Mouse (Mus musculus) frontal cortex, postnatal 25 days (tissue): ENCODE results near the gene Rln1.

ENCODE experiments used
- DNase-seq, 2 experiments: peaks; one replicate each; pipeline ENCODE4 v3.0.0; 2022; ENCODE audit warnings: low spot score in 2 of 2

Gene Rln1

DNA sequence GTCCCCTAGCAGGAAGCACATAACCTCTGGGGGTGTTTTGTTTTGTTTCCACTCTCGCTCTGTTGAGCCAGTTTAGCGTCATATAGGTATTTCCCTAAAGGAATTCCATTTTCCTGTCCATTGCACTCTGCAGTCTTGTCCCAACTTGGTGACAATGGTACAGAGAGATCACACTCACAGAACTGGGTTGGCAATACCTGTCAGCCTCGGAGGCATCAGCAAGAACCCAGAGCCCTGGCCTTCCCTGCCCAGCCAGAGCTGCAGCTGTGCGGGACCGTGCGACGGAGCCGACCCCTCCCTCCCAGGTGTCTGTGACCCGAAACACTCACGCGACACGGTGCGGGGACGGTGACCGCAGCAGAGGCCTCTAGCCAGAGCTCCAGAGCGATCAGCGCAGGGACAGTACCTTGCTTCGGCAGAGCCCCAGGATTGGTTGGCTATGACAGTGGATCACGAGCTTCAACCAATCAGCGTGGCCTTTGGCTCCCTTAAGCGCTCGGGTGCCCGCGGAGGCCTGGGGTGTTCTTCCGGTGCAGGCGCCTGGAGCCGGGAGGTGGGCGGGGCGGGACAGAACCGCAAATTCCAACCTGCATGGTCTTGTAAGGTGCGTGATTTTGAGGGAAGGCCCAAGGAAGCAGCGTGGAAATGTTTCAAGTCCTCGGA, 27.1 kb upstream of the Rln1 start:
- peak; percentile 75 to 83 for DNase-seq

DNA sequence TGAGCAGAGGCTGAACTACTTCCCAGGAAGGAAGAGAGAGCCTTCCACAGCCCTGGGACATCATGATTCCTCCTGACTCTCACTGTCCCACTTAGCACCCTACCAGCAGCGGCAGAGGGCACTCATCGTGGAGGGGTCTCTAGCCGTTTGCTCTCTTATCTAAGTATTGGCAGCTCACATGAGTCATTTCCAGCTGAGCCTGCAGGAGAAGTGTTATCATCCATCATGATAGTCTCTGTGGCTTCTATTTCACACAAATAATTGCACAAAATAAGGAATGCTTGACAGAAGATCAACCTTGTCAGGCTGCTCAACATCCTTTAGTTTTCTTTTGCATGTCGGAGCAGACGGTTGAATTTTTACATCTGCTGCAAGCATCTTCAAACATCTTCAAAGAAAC, 25.8 kb upstream of the Rln1 start:
- no peak for DNase-seq

DNA sequence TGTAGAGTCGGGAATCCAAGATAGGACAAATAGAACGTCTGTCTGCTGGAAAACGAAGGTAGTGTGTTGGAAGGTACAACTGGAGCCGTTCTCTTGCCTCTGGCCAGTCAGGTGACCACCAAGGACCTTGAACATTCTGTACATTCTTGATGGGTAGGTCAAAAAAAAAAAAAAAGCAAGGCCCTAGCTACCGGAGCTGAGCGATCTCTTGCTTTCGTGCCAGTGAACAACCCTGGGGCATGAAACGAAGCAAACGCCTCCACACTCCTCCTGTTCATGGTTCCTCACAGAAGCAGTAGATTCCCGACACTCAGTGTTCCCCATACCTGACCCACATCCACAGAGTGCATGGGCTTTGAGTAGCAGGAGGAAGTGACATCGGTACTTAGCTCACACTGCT, 21.8 kb upstream of the Rln1 start:
- no peak for DNase-seq

DNA sequence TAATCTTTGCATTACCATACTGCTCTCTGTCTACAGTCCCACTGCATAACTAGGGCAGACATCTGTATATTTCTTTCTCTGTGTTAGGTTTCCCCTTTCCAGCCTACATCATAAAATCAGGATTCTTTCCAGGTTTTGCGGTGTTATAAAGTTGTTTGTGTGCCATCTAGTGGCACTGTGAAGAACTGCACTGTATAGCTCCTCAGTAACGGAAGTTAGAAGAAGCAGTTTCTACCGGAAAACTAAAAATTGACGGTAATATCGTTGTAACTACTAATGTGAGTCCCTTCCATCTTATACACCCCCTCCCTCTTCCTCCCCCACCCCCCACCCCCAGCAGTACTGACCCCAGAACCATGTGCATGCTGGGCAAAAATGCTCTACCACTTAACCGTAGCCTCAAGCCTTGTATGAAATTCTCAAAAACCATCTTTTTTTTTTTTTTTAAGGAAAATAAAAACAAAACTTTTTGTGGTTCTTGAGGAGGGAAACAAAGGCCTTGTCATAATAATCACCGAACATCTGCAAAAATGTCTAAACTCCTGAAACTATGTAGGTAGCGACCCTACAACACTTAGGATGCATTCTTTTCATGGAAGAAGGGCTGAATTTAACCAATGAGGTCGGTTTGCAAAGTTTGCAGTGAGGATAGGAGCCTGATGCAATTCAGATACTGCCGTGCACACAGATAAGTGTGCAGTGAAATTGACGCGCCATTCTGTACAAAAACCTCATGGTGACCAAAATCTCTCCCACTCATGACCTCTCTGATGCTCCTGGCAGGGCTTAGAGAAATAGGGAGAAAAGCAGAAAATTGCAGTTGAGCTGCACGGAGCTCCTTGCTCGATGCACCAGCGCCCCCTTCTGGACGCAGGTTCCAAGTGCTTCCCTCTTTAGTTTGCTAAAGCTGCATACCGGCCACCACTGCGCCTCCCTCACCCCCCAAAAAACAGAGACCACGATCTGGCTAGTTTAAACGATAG, 20.7 kb upstream of the Rln1 start:
- DNase-seq, result peak; percentile 77 to 84

DNA sequence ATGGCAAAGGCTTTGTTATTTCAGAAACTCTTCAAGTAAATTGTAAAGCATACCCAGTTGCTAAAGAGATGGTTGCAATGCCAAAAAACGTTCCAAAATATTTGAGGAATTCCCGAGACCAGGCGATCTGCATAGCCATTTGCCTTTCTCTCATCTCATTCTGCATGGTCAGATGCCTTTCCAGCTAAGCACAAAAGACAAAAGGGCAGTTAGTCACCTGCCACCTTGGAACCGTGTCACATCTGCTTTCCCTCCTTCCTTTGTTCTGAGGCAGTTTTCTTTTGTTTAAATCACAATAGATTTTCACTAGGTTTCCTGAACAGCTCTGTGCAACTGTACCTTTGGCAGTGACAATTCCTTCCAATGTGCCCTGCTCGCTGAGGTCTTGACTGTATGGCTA, 16.5 kb upstream of the Rln1 start:
- no peak for DNase-seq

DNA sequence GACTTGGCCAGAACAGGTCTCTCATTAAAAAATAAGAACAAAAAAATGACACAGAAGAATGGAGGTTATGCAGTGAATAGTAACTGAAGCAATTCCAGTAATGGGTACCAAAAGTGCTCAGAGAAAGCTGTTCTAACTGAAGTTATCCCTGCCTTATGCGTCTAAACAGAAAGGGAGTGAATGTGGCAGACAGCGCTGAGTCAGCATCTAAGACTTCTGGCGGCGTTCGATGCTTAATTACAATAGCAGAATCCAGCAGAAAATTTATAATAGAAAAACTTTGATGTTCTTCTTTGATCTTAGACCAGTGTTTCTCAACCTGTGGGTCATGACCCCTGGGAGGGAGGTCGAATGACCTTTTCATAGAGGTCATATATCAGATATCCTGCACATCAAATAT, 11.2 kb upstream of the Rln1 start:
- DNase-seq, result no peak

DNA sequence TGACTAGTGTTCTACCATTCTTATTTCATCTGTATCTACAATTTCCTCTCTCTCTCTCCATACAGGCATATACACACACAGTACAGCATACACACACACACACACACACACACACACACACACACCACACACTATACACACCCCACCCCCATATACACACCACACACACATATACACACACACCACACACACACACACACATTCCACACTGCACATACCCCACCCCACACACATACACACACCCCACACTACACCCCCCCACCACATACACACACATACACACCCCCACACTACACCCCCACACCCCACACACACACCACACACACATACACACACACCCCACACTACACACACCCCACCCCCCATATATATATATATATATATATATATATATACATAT, 10.4 kb upstream of the Rln1 start:
- DNase-seq, result no peak

DNA sequence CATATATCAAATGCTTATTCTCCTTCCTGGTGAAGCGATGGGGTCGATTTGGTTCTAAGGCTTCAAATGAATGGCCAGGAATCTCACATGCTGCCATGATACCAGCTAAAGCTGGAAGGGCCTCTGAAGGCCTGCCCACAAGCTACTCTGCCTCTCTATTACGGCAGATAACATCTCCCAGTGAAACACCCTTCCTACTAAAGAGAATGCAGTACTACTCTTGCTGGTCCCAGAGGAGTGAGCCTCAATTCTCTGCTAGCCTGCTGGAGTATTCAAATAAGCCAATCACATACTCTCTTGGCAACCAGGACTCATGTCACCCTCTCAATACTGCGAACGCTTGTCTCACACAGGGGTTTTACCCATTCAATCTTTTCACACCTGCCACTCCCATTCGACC, 7.8 kb upstream of the Rln1 start:
- DNase-seq, result no peak

DNA sequence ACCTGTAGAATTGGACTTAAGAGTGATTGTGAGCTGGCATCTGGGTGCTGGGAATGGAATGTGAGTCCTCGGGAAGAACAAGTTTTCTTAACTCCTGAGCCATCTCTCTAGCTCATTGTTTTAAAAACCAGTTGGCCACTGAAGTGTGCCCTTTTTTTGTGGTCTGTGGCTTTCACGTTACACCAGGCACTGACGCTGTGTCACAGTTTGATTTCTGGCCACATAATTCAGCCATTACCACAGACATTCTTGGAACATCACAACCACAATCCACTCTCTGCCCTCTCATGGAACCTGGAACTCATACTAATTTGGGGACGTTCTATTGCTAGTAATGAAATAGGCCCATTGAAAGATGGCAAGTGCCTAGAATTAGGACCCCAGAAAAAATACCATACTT, 6.6 kb upstream of the Rln1 start:
- no peak for DNase-seq

DNA sequence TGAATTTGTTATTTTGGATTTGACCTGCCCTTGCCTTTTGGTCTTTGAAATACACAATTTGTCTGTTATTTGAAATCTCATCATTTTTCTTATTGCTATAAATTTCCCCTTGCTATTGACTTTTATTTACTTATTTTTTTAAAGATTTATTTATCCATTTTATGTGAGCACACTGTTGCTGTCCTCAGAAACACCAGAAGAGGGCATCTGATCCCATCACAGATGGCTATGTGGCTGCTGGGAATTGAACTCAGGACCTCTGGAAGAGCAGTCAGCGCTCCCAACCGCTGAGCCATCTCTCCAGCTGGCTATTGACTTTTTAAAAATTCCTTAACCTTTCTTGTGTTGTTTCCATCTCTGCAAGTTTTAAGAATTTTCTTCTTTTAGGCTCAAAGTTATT, 2.2 kb upstream of the Rln1 start:
- no peak for DNase-seq

DNA sequence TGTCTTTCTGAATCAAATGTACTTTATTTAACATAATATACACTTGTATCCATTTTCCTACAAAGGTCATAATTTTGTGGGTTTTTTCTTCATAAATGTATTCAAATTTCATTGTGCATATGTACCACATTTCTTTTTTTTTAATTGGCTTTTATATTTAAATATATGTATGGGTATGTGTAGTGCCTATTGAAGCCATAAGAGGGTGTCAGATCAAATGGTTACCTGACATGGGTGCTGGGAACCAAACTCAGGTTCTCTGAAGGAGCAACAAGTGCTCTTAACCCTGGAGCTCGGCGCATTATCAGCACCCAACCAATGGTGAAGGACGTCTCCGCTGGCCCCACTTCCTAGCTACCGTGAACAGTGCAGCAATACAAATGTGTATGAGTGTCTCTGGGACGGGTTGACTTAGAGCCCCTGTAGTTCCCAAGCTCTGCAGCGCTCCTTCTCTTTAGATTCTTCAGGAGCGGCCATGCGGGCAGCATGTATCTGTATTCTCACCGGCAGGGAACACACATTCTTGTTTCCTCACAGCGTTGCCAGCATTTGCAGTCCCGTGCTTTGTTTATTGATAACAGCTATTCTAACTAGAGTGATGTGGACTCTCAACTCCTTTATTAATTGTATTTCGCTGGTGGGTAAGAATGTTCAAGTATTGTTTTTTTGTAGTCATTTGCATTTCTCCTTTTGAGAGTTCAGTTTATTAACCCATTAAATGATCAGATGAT, 7.5 kb downstream of the Rln1 start:
- DNase-seq, result no peak

DNA sequence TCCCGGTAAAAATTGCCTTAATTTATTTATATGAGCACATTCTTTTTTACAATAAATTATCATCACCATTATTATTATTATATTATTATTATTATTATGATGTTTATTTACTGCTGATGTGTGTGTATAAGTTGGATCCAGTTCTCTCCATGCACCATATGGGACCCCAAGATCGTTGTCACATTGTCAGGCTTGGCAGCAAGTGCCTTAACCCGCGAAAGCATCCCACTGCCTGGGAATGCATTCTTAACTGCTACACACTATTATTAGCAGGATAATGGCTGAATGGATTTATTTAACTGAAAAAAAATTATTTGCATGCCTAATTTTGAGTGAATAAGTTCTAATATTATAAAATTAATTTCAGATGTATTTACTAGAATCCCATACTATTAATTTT, 8.1 kb downstream of the Rln1 start:
- DNase-seq, result no peak

DNA sequence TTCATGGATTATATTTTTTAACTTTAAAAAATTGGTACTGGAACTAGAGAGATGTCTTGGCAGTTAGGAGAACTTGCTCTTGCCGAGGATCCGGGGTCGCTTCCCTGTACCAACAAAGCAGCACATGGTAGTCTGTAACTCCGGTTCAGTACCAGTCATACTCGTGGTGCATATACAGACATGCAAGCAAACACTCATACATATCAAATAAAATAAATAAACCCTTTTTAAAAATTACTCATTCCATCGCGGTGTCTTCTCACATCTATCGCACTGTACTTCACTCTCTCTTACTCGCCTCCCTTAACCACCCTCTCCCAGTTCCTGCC, 8.7 kb downstream of the Rln1 start:
- no peak for DNase-seq

DNA sequence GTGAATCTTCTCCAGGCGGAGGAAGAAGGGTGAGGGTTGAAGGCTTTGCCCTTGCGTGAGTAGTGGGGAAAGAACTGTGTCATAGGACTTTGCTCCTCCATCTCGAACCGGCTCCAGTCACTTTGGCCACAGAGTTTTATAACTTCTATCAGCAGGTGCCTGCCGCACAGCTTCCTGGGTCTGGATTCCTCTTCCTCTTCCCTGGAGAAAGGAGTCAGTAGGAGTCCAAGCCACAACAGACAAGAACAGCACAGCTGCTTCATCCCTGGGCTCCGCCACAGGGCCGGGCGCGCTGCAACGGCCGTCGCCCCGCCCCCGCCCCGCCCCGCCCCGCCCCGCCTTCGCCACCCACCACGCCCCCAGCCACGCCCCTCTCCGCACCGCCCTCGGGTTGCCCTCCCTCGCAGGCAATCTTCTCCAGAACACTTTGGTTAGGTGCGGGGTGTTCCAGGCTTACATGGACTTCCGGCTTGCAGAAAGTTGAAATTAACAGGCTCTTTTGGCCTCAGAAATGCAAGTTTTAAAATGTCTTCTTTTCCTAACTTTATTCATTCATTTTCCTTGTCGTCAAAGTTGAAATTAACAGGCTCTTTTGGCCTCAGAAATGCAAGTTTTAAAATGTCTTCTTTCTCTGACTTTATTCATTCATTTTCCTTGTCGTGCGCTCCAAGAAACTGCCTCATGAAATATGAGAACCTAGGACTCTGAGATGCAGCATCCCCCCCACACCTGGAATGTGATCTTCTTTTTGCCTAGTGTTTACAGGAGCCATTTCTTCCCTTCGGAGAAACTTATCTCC, 9.2 kb downstream of the Rln1 start, which contains the start of gene Insl6:
Gene Insl6, minus strand, starts transcription at position 304 of the 799 bp plus-strand sequence.
- no peak for DNase-seq

DNA sequence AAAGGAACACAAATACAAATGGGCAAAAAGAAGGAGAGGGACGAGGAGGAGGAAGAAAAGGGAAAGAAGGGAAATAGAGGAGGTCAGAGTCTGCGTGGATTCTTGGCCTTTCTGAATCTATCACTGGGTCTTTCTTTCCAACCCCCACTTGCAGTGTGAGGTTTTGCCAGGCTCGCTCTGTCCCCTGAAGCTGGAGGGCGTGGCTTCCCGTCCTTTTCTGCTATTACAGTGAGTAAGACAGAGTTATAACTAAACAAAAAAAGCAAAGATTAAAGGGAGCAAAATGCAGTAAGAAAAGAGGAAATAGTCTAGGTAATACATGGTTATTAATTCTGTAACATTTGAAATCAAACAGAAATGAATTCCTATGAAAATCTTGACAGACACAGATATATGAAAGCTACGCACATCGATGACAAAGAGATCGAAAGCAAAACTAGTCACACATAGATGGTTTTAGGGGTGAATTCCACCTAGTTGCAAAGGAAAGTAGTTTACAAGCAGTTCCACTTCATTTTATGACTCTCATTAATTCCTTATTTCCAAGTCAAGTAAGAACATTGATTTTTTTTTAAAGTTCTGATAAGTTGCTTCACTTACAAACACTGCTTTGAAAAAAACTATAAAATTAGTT, 10.9 kb downstream of the Rln1 start:
- DNase-seq, result no peak

DNA sequence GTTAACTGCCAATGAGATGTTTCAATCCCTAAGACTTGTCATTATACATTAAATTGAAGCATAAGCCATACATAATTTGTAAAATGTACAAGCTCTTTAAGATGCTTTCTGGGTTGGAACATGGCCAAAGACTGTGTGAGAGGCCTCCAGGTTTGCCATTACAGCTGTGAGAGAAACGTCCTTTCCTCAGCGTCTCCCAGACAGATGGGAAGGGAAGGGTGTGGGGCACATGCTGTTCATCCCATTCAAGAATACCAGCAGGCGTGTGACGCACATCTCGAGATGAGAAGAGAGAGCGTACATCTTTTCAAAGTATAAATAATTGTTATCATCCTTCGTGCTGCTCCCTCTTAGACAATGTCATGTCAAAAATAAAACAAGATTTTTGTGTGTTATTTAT, 21.8 kb downstream of the Rln1 start:
- no peak for DNase-seq

DNA sequence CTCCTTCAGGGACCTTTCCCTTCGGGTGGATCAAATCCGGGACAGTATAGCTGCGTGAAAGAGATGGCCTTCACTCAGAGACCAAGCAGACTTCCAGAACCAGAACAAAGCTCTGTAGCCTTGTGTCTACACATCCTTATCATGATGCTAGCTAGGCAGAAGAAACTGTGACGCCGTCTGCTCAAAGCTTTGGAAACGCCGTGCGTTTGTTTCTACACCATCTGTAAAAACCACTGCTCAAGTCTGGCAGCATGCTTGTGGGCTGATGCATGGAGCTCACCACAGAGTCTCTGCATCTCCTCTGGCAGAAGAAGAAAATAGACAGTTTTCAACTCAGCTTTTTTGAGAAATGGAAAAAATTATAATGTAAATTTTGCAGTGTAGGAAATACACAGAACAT, 22.7 kb downstream of the Rln1 start:
- DNase-seq, result no peak

DNA sequence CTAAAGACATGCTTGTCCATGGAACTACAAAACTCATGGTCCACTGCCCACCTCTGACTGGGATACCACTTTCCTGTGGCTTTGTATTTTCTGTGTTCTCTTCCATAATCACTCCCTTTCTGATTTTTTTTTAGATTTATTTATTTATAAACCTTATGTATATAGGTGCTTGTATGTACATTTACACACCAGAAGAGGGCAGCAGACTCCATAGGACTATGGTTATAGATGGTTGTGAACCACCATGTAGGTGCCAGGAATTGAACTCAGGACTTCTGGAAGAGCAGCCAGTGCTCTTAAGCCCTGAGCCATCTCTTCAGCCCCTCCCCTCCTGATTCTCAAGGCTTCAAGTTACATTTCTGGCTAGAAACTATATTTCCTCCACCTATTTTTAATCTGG, 25.6 kb downstream of the Rln1 start:
- no peak for DNase-seq

DNA sequence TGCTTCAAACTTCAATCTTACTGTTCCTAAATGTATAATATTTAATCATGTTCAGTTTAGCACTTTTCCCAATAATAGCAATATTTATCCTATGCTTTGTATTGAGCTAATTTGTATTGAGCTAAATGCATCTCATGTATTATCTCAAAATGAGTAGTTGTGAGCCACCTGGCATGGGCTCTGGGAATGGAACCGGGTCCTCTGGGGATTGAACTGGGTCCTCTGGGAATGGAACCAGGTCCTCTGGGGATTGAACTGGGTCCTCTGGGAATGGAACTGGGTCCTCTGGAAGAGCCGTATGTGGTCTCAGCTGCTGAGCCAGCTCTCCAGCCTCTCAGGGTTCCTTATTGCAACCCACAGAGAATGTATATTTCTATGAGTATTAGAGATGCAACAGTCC, 32.4 kb downstream of the Rln1 start:
- no peak for DNase-seq

DNA sequence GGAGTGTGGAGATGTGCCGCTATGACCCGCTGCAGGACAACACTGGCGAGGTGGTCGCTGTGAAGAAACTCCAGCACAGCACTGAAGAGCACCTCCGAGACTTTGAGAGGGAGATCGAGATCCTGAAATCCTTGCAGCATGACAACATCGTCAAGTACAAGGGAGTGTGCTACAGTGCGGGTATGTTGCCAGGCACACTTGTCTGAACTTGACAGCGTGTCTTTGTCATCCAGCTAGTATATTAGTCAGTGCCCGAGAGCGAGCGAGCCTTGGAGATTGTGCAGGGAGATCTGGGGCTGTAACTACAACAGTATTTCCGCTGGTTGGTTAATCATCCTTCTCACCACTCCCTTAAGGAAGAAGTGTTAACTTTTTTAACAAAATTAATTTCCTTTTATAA, 33.6 kb downstream of the Rln1 start:
- DNase-seq, result no peak

DNA sequence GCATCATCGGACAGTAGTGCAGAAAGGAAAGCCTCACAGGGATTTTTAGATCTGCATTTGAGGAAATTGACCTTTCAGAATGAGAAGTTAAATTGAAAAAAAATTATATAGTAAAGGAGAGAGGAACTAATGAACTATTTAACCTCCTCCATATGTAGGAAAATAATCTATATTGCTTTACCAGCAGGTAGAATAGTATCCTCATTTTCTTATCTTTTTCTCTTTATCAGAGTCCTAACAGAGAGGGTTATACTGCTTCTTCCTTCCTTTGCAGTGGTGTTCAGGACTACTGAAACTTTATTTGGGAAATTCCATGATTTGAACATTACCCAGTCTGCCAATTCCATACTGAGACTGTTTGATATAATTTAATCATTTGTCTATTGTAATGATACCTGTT, 37.1 kb downstream of the Rln1 start:
- no peak for DNase-seq
